Mouse (Mus musculus): Measurements from ENCODE around the gene Aspg. TPM values are rescaled to one million over a fixed set of nuclear protein-coding genes. Genes with fewer than 3 reads are reported as not detected.
A peak's percentile ranks its signal among the peaks of the same experiment; 100 is the strongest.

Gene Aspg
- total RNA-seq, 2 experiments from 2014 or later: 1.1 to 2.2 TPM

GRCm38 (mm10) chr12:112144377-112145115, 38.1 kb downstream of the Aspg start:
- intact Hi-C loops (cut with DNase I): loop anchor here (1.0 kb wide), 2 partner anchors 329 to 399 kb away; no protein-coding TSS in a partner anchor
- DNase-seq (ENCODE audit: extremely low spot score in 1 of 2, low spot score in 2 of 2): no peak

- intact Hi-C loops (cut with DNase I): loop anchor here (1.0 kb wide), 1 partner anchor 328 kb away; no protein-coding TSS in a partner anchor
- peak; percentile 71 to 87 for DNase-seq (ENCODE audit: extremely low spot score in 1 of 2, low spot score in 2 of 2)
These were observed 38.9 kb downstream of the Aspg start for GRCm38 (mm10) chr12:112145211-112145874.

GRCm38 (mm10) chr12:112145875-112146651, 39.6 kb downstream of the Aspg start, which contains the start of gene Kif26a:
Gene Kif26a, plus strand, starts transcription at chr12:112146208.
- intact Hi-C loops (cut with DNase I): loop anchor here (1.0 kb wide), 1 partner anchor 327 kb away; no protein-coding TSS in a partner anchor
- peak; percentile 32 to 77 for DNase-seq (ENCODE audit: extremely low spot score in 1 of 2, low spot score in 2 of 2)

GRCm38 (mm10) chr12:112147365-112147764, 40.9 kb downstream of the Aspg start:
- DNase-seq (ENCODE audit: extremely low spot score in 1 of 2, low spot score in 2 of 2): peak in 1 of 2 experiments; percentile 59
- intact Hi-C loops (cut with DNase I): no loop called here

DNA sequence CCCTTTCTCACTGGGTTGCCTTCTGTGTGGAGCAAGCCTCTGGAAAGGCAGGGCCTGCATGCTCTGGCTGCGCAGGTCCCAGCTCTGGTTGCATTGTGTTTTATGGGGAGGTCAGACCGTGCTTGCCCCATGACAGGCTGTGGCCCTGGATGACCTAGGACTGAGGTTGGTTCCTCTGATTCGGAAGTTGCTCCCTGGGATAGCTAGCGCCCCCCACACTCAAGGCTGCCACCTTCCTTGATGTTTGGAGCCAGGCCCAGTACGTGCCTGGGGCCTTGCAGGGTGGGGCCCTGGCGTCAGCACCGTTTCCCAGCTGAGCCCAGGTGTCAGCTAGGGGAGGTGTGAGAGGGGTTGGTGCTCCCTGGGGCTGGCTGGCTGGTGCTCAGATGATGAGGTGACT, 43.5 kb downstream of the Aspg start:
- intact Hi-C loops (cut with DNase I): no loop called here
- DNase-seq (ENCODE audit: extremely low spot score in 1 of 2, low spot score in 2 of 2): no peak

DNA sequence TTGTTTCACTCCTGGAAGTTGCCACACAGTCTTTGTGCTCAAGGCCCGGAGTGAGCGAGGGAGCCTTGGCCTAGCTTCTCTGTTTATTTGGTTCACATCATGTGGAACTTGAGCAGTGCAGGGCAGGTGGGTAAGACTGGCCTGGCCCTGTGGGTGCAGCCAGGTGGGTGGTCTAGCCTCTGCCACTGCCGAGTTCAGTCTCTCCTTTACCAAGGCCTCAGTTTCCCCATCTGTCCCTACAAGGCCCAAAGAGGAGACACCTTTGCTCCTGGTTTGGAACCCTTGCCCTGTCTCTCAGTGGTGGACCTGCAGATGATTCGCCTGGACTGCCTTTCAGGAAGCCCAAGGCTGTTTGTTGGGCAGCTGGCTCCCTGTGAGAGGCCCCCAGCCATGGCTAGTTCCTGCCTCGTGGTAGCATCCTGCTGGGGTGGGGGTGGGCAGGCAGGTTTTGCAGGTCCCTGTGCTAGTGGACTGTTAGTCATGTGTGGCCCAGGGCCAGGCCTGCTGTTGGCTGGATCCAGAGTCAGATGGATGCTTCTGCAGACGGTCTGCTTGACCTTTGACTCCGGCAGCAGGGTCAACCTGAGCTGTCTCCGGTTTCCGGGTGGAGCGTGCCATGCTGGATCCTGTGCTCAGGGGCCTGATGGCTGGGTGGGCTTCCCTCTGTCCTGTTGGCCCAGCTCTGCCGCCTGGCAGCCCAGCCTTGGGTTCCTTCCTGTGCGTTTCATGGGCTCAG, 44.9 kb downstream of the Aspg start:
- peak in 1 of 2 experiments; percentile 73 for DNase-seq (ENCODE audit: extremely low spot score in 1 of 2, low spot score in 2 of 2)
- intact Hi-C loops (cut with DNase I): no loop called here

- intact Hi-C loops (cut with DNase I): no loop called here
- DNase-seq (ENCODE audit: extremely low spot score in 1 of 2, low spot score in 2 of 2): no peak
These were observed 45.5 kb downstream of the Aspg start for GRCm38 (mm10) chr12:112151980-112152362.

- no peak for DNase-seq (ENCODE audit: extremely low spot score in 1 of 2, low spot score in 2 of 2)
- intact Hi-C loops (cut with DNase I): no loop called here
These were observed 47.1 kb downstream of the Aspg start for GRCm38 (mm10) chr12:112153597-112153996.

DNA sequence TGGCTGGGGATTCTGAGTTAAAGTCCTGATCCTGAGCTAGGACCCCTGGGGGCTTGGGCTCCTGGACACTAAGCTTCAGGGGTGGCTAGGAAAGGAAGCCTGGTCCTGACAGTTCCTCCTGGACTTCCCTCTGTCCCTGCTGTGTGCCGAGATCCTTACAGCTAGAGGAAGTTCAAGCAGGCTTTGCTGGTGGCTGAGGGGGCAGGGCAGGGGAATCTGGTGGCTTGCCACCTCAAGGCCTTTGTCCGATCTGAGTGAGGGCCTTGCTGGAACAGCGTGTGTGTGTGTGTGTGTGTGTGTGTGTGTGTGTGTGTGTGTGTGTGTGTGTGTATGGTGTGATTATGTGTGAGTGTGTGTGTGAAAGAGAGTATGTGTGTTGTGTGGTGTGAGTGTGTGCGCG, 48.0 kb downstream of the Aspg start:
- peak in 1 of 2 experiments; percentile 78 for DNase-seq (ENCODE audit: extremely low spot score in 1 of 2, low spot score in 2 of 2)
- intact Hi-C loops (cut with DNase I): no loop called here

DNA sequence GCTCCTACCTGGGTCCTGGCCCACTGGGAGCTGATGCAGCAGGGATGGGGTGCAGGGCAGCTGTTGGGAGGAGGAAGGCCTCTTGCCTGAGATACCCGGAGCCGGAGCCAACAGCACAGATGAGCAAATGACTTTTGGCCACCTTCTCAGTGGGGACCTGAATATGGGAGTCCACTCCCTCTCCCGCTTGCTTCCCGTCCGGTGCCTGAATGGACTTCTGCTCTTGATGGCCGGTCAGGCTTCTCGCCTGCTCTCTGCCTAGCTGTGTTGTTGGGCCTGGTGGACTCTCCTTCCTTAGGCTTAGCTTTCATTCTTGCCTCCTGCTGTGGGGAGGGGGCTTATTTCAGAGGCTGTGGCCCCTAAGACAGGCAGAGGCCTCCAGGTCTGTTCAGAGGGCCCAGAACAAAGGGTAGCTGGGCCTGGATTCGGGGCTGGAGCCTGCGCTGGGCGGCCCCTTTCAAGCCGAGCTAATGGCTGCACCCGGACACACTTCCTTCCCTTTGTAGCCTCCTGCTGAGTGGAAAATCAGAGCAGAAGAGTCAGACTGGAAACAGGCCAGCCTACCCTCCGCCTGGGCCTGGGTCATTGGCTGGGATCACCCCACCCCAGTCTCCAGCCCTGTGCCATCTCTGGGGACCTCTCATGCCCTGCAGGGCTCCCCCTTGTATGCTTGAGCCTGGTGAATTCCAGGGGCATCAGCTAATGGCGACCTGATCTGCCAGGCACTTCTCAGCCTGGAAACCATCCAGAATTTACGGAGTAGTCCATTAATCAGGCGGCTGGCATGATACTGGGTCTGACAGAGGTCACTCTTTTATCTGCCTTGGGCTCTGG, 49.0 kb downstream of the Aspg start:
- peak in 1 of 2 experiments; percentile 79 for DNase-seq (ENCODE audit: extremely low spot score in 1 of 2, low spot score in 2 of 2)
- intact Hi-C loops (cut with DNase I): no loop called here

DNA sequence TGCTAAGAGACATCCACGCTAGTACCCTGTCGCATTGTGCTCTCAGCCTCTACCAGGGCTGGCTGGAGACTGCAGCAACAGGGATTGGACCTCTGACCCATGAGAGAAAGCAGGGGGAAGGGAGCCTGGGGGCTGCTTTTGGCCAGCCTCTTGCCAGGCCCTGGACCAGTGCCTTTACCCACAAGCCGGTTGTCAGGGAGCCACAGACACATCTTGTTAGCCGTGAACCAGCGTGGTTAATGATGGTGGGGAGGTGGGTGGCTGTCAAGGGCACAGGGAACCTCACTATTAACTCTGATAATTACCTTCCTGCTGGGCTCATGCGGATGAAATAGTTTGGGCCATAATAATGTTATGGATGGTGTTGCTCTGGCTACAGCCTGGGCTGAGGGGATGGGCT, 50.3 kb downstream of the Aspg start:
- intact Hi-C loops (cut with DNase I): no loop called here
- DNase-seq (ENCODE audit: extremely low spot score in 1 of 2, low spot score in 2 of 2): no peak

DNA sequence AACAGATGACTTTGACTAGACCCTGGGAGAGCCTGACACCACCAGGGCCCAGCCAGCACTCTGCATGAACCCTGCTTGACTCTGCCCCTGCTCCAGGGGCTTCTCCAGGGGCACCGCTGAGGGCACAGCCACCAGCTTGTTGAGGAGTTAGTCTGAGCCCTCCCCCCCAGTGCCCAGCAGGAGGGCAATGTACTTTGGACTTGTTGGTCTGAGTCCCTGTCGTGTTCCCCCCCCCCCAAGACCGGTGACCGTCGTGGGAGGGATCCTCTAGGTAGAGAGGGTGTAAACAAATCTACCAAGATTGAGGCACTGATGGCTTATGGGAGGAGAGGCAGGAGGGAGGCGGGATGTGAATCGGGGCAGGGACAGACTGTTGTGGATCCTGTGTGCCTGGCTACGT, 51.8 kb downstream of the Aspg start:
- DNase-seq (ENCODE audit: extremely low spot score in 1 of 2, low spot score in 2 of 2): no peak
- intact Hi-C loops (cut with DNase I): no loop called here

DNA sequence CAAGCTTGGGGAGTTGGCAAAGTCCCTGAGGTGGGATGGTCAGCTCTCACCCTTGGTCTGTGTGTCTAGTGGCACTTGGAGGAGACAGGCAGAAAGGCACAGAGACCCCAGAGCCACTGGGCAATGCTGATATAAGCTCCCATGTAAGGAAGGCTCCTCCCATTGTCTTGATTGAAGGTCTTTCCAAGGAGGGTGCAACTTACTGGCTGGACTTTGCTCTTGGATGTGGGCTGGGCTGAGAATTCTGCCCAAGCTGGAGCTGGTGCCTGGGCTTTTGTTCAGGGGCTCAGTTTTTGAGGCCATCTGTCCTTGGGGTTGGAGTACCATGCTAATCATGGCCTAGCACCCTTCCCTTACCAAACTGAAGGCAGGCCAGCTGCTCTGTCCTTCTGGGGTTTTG, 52.3 kb downstream of the Aspg start:
- DNase-seq (ENCODE audit: extremely low spot score in 1 of 2, low spot score in 2 of 2): no peak
- intact Hi-C loops (cut with DNase I): no loop called here

GRCm38 (mm10) chr12:112163981-112164839, 57.7 kb downstream of the Aspg start:
- no peak for DNase-seq (ENCODE audit: extremely low spot score in 1 of 2, low spot score in 2 of 2)
- intact Hi-C loops (cut with DNase I): no loop called here

DNA sequence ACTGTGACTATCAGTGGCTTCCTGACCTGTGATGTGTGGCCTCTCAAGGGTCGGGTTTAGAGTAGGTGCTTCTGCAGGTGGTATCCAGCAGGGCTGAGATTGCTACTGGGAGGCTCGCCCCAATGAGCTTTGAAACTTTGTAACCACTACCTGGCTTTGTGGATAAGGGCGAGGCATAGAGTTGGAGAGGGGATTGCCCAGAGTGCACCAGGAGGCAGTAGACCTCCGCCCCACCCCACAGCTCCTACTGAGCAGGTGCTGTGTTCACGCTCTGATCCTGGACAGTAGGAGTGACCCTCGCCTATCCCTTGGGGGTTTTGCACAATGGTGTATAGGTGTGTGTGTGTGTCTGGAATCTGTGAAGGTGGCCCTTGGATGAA, 58.4 kb downstream of the Aspg start:
- no peak for DNase-seq (ENCODE audit: extremely low spot score in 1 of 2, low spot score in 2 of 2)
- intact Hi-C loops (cut with DNase I): no loop called here

DNA sequence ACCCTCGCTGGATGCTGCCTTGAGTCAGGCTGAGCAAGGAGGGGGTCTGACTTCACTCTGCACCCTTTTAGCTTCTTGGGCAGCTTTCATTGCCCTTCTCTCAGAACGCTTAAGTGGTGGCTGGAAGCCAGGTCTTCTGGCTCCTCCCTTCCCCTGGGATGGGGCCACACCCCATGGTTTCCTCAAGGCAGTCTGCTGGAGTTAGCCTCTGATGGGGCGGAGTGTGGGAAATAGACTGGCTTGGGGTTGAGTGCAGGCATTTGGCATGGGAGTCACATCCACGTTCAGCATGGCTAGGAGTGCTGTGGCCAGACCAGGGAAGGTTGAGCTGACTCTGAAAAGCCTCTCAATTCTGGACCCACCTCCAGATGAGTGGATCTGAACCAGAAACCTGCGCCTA, 62.8 kb downstream of the Aspg start:
- peak in 1 of 2 experiments; percentile 75 for DNase-seq (ENCODE audit: extremely low spot score in 1 of 2, low spot score in 2 of 2)
- intact Hi-C loops (cut with DNase I): no loop called here
